Mouse (Mus musculus) MEL (cell line): ENCODE results near the gene Pianp. TPM values are rescaled to one million over a fixed set of nuclear protein-coding genes. Genes with fewer than 3 reads are reported as not detected.
A peak's percentile ranks its signal among the peaks of the same experiment; 100 is the strongest.

ENCODE experiments used
- DNase-seq: peaks from one replicate; pipeline ENCODE4 v3.0.0; 2011; ENCODE audit warnings: low read depth, low spot score
- H3K27ac ChIP-seq: 2 replicates; pipeline ENCODE4 v1.5.1; 2012; ENCODE audit warnings: low read depth, mild to moderate bottlenecking, control low read depth, low read length, moderate library complexity; ENCODE audit not compliant: control insufficient read depth
- H3K27me3 ChIP-seq, 2 experiments: fragments of 150-350 bp in 1 of 2; sonication (generic) in 1 of 2; 2 replicates each; pipeline ENCODE4 v1.6.1; 2012; ENCODE audit warnings: low read length in 2 of 2, mild to moderate bottlenecking in 2 of 2, improper control_type of control experiment in 1 of 2, moderate library complexity in 1 of 2; ENCODE audit not compliant: insufficient read depth in 2 of 2, control insufficient read depth in 1 of 2
- H3K36me3 ChIP-seq, 2 experiments: 2 replicates each; pipeline ENCODE4 v1.6.1; 2012 to 2014; ENCODE audit warnings: low read length in 2 of 2, improper control_type of control experiment in 1 of 2, inconsistent platforms in 1 of 2, mild to moderate bottlenecking in 1 of 2; ENCODE audit not compliant: insufficient read depth in 2 of 2, control insufficient read depth in 1 of 2
- H3K4me1 ChIP-seq, 2 experiments: fragments of 150-350 bp in 1 of 2; sonication (generic) in 1 of 2; 2 replicates each; pipeline ENCODE4 v1.6.1; 2012; ENCODE audit warnings: low read length in 2 of 2, improper control_type of control experiment in 1 of 2, mild to moderate bottlenecking in 1 of 2; ENCODE audit not compliant: insufficient read depth in 2 of 2, control insufficient read depth in 1 of 2
- H3K4me3 ChIP-seq, 2 experiments: fragments of 150-350 bp in 1 of 2; sonication (generic) in 1 of 2; 2 replicates each; pipeline ENCODE4 v1.5.1; 2012; ENCODE audit warnings: low read depth in 2 of 2, low read length in 2 of 2, mild to moderate bottlenecking in 2 of 2, moderate library complexity in 2 of 2, control low read depth in 1 of 2, improper control_type of control experiment in 1 of 2; ENCODE audit not compliant: control insufficient read depth in 1 of 2, insufficient read depth in 1 of 2
- H3K79me2 ChIP-seq: 2 replicates; pipeline ENCODE4 v1.6.1; 2012; ENCODE audit warnings: mild to moderate bottlenecking, low read length, moderate library complexity; ENCODE audit not compliant: control insufficient read depth, poor library complexity, insufficient read depth
- H3K9ac ChIP-seq: 2 replicates; pipeline ENCODE4 v1.6.1; 2012; ENCODE audit warnings: low read depth, mild to moderate bottlenecking, control low read depth, low read length, moderate library complexity; ENCODE audit not compliant: control insufficient read depth, poor library complexity, severe bottlenecking
- H3K9me3 ChIP-seq: fragments of 150-350 bp; sonication (generic); replicated peaks from 2 replicates; pipeline ENCODE4 v1.6.1; 2012; ENCODE audit warnings: mild to moderate bottlenecking, low read length, improper control_type of control experiment, moderate library complexity; ENCODE audit not compliant: insufficient read depth
- CTCF ChIP-seq, 3 experiments: IDR thresholded peaks in 2 of 3; conservative IDR thresholded peaks in 1 of 3; 2 replicates each; pipeline ENCODE4 v1.5.1; 2011 to 2012; ENCODE audit warnings: low read length in 3 of 3, low read depth in 2 of 3, mild to moderate bottlenecking in 2 of 3, improper control_type of control experiment in 1 of 3, inconsistent platforms in 1 of 3, mixed read lengths in 1 of 3, moderate library complexity in 1 of 3; ENCODE audit not compliant: control insufficient read depth in 1 of 3, insufficient read depth in 1 of 3, poor library complexity in 1 of 3, severe bottlenecking in 1 of 3
- ELF1 ChIP-seq: IDR thresholded peaks from 2 replicates; pipeline ENCODE4 v1.6.1; 2014; ENCODE audit warnings: low read depth, mild to moderate bottlenecking, inconsistent platforms, low read length, improper control_type of control experiment, moderate library complexity
- EP300 ChIP-seq, 2 experiments: IDR thresholded peaks; 2 replicates each; pipeline ENCODE4 v1.6.1; 2011; ENCODE audit warnings: improper control_type of control experiment in 2 of 2, low read length in 2 of 2, low read depth in 1 of 2, mild to moderate bottlenecking in 1 of 2
- ETS1 ChIP-seq: IDR thresholded peaks from 2 replicates; pipeline ENCODE4 v1.6.1; 2012; ENCODE audit warnings: low read depth, mild to moderate bottlenecking, inconsistent platforms, low read length, improper control_type of control experiment, moderate library complexity
- HCFC1 ChIP-seq: IDR thresholded peaks from 2 replicates; pipeline ENCODE4 v1.6.1; 2012; ENCODE audit warnings: low read depth, mild to moderate bottlenecking, inconsistent platforms, low read length, improper control_type of control experiment, moderate library complexity
- MAX ChIP-seq: IDR thresholded peaks from 2 replicates; pipeline ENCODE4 v1.6.1; 2011; ENCODE audit warnings: low read length, improper control_type of control experiment
- MAZ ChIP-seq: IDR thresholded peaks from 2 replicates; pipeline ENCODE4 v1.6.1; 2012; ENCODE audit warnings: low read depth, mild to moderate bottlenecking, inconsistent platforms, low read length, improper control_type of control experiment
- MXI1 ChIP-seq: IDR thresholded peaks from 2 replicates; pipeline ENCODE4 v1.6.1; 2011; ENCODE audit warnings: mild to moderate bottlenecking, low read depth, low read length, improper control_type of control experiment
- NELFE ChIP-seq: IDR thresholded peaks from 2 replicates; pipeline ENCODE4 v1.6.1; 2011; ENCODE audit warnings: low read depth, low read length, improper control_type of control experiment
- NRF1 ChIP-seq: IDR thresholded peaks from 2 replicates; pipeline ENCODE4 v1.6.1; 2014; ENCODE audit warnings: low read depth, mild to moderate bottlenecking, inconsistent platforms, low read length, improper control_type of control experiment, moderate library complexity; ENCODE audit not compliant: poor library complexity, insufficient read depth, severe bottlenecking
- POLR2A ChIP-seq, 2 experiments: IDR thresholded peaks; 2 replicates each; pipeline ENCODE4 v1.6.1; 2011 to 2012; ENCODE audit warnings: low read length in 2 of 2, mild to moderate bottlenecking in 2 of 2, control low read depth in 1 of 2, improper control_type of control experiment in 1 of 2, low read depth in 1 of 2, moderate library complexity in 1 of 2; ENCODE audit not compliant: control insufficient read depth in 1 of 2, insufficient read depth in 1 of 2, poor library complexity in 1 of 2
- SIN3A ChIP-seq: IDR thresholded peaks from 2 replicates; pipeline ENCODE4 v1.6.1; 2012; ENCODE audit warnings: low read length, improper control_type of control experiment, inconsistent platforms
- TBP ChIP-seq: IDR thresholded peaks from 2 replicates; pipeline ENCODE4 v1.8.0; 2011; ENCODE audit warnings: low read depth, low read length, improper control_type of control experiment
- ZC3H11A ChIP-seq: IDR thresholded peaks from 2 replicates; pipeline ENCODE4 v1.6.1; 2012; ENCODE audit warnings: low read depth, mild to moderate bottlenecking, inconsistent platforms, low read length, improper control_type of control experiment
- polyA plus RNA-seq, 2 experiments: library from polyadenylated mRNA; stranded (reverse) in 1 of 2; unstranded in 1 of 2; fragments of >175 nt in 1 of 2; fragments of >200 nt in 1 of 2; gene quantifications; 2 replicates each; pipeline versions ENCODE4 v1.2.1 to v1.2.4; 2012; ENCODE audit warnings: low replicate concordance in 2 of 2, low read depth in 1 of 2; ENCODE audit not compliant: insufficient read length in 2 of 2, insufficient read depth in 1 of 2, missing spikeins in 1 of 2
- total RNA-seq: library from RNA; depleted of rRNA; stranded (reverse); fragments of 300-350 nt; gene quantifications from 2 replicates; pipeline ENCODE4 v1.2.3, GENCODE M21; 2012

Pianp gene
- total and polyA plus RNA-seq, 3 experiments, result 0.19 to 5.5 TPM; not detected in 1

DNA sequence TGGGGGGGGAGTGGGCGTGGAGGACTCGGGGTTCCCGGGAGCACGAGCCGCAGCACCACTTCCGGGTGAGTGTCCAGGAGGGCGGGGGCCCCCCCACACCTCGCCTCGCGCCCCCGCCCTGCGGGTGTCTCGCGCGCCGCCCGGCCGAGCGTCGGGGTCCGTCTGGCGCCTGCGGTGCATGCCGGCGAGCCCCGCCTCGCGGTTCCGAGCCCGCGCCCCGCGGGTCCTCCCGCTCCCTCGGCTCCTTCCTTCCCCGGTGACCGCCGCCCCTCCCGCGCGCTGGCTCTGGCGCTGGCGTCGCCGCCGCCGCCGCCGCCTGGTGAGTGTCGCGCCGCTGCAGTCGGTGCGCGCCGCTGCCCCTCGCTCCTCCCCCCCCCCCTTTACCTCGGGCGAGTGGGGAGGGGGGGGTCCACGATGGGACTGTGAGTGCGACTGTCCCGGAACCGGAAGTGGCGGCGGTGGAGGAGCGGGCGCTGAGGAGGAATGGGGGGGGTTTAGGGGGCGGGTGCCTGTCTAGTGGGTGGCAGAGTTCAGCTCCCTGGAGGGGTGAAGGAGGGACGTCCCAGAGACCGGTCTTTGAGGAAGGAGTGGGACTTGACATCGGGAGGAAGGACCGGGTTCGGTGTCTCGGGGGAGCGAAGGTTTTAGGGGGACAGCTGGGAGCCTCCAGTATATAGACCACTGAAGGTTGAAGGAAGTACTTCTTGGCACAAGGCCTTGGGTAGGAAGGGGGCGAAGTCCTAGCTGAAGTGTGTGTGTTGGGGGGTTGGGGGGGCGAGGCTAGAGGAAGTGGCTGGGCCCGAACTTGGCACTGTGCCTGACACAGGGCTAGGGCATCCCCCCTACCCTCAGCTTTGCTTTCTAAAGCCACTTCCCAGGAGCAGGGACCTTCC is 12.9 kb downstream of the Pianp start:
- peak overlapping the region; percentile 93 for H3K9ac ChIP-seq
- peak overlapping the region; percentile 94 for H3K27ac ChIP-seq

GRCm38 (mm10) chr6:125017682-125018081 is 21.2 kb downstream of the Pianp start:
- Histone ChIP-seq H3K4me1 (no peaks in the 10 kb centered on the region), H3K9me3 (no peaks in the 10 kb centered on the region), H3K9ac (no peak overlapping the region), H3K79me2 (peaks cover 12% of the 10 kb centered on the region), H3K27me3 (no peaks in the 10 kb centered on the region), H3K4me3 (no peak overlapping the region), H3K36me3 (peaks cover 3 to 14% of the 10 kb centered on the region in 2 experiments), H3K27ac (no peak overlapping the region)
- DNase-seq, result peak; percentile 57
- TF ChIP-seq ETS1, result no peak
- no peak for TF ChIP-seq ZC3H11A

More for the DNA sequence above, 12.9 kb downstream of the Pianp start:
- Histone ChIP-seq H3K79me2 (peaks cover 36% of the 10 kb centered on the region), H3K4me1 (peaks cover 3 to 15% of the 10 kb centered on the region in 2 experiments)
- peak; percentile 22; the same call in 1 of the 2 replicates for TF ChIP-seq NELFE
- peak; percentile 98 for TF ChIP-seq MAZ
- 0 out of 4 replicates have a peak, but pooled peaks of 1 of the 2 experiments have one; percentile 9 for TF ChIP-seq EP300 (IDR thresholded peaks at IDR 0.05; ENCODE audit: low read depth in 1 of 2, low read length in 2 of 2)
- TF ChIP-seq MXI1, result peak; percentile 31; the same call in 1 of the 2 replicates
- TF ChIP-seq MAX, result no peak
- TF ChIP-seq HCFC1, result peak; percentile 81
- peak; percentile 74 for TF ChIP-seq ELF1
- TF ChIP-seq SIN3A, result peak; percentile 70
- peak; percentile 41; the same call in 1 of the 2 replicates for TF ChIP-seq TBP
- peak; percentile 62 to 75 for TF ChIP-seq POLR2A (IDR thresholded peaks at IDR 0.05; ENCODE audit: control insufficient read depth in 1 of 2, insufficient read depth in 1 of 2, low read depth in 1 of 2, low read length in 2 of 2, poor library complexity in 1 of 2)
- no peak for TF ChIP-seq NRF1
- TF ChIP-seq CTCF (IDR thresholded peaks at IDR 0.05 in 2 of 3, conservative IDR thresholded peaks at IDR 0.05 in 1 of 3; ENCODE audit: control insufficient read depth in 1 of 3, insufficient read depth in 1 of 3, low read depth in 2 of 3, low read length in 3 of 3, poor library complexity in 1 of 3, severe bottlenecking in 1 of 3), result no peak
- TF ChIP-seq, all 39 proteins: peak for 9
- peak; percentile 93 for DNase-seq
- H3K4me3 ChIP-seq, result peak overlapping the region; percentile 51 to 88
- H3K9me3 ChIP-seq, result no peaks in the 10 kb centered on the region
- peaks cover 6 to 28% of the 10 kb centered on the region in 2 experiments for H3K36me3 ChIP-seq
- no peaks in the 10 kb centered on the region for H3K27me3 ChIP-seq
